Mouse (Mus musculus) forebrain, embryonic 14.5 days (tissue): ENCODE measurements at regions not wholly inside any gene's neighbourhood (a gene's known extent, or its start where the extent isn't known, plus 50 kb on each side); places are given as distances from the start of the nearest gene placed in this dataset.

ENCODE experiments used
- ATAC-seq: fragments of 200-750 bp; cut with Nextera tagmentation; 2 replicates; pipeline ENCODE4 v1.8.0; 2017; ENCODE audit warnings: mild to moderate bottlenecking, moderate library complexity
- DNase-seq: peaks from one replicate; pipeline ENCODE4 v3.0.0-alpha.2; 2015; ENCODE audit warnings: low spot score
- H3K27ac ChIP-seq: fragments of 300-500 bp; sonication (generic); 2 replicates; pipeline ENCODE4 v1.5.1; 2014; ENCODE audit warnings: low read depth, mild to moderate bottlenecking, control low read depth, low read length, moderate library complexity
- H3K27me3 ChIP-seq: fragments of 300-500 bp; sonication (generic); replicated peaks from 2 replicates; pipeline ENCODE4 v1.6.1; 2014; ENCODE audit warnings: low read length, control low read depth, mixed read lengths; ENCODE audit not compliant: control insufficient read depth, insufficient read depth
- H3K36me3 ChIP-seq: fragments of 300-500 bp; sonication (generic); 2 replicates; pipeline ENCODE4 v1.6.1; 2014; ENCODE audit warnings: low read length, control low read depth; ENCODE audit not compliant: control insufficient read depth, insufficient read depth
- H3K4me1 ChIP-seq: fragments of 300-500 bp; sonication (generic); 2 replicates; pipeline ENCODE4 v1.6.1; 2014; ENCODE audit warnings: antibody characterized with exemption, low read length, control low read depth; ENCODE audit not compliant: control insufficient read depth, insufficient read depth
- H3K4me2 ChIP-seq: fragments of 300-500 bp; sonication (generic); 2 replicates; pipeline ENCODE4 v1.6.1; 2014; ENCODE audit warnings: mild to moderate bottlenecking, control low read depth, low read length
- H3K4me3 ChIP-seq: fragments of 300-500 bp; sonication (generic); 2 replicates; pipeline ENCODE4 v1.5.1; 2014; ENCODE audit warnings: low read depth, low read length, control low read depth
- H3K9ac ChIP-seq: fragments of 300-500 bp; sonication (generic); 2 replicates; pipeline ENCODE4 v1.6.1; 2014; ENCODE audit warnings: mild to moderate bottlenecking, low read length, control low read depth, moderate library complexity
- H3K9me3 ChIP-seq: fragments of 300-500 bp; sonication (generic); replicated peaks from 2 replicates; pipeline ENCODE4 v1.6.1; 2016; ENCODE audit warnings: low read length, control low read depth, mixed read lengths; ENCODE audit not compliant: control insufficient read depth
- WGBS: fragments of 180-500 bp; shearing (Covaris S2); extraction: QIAGEN DNeasy Blood & Tissue Kit; methylation state at CpG from one replicate; pipeline ENCODE4 v1.1.7; 2014; 5-methylcytosine and 5-hydroxymethylcytosine counted together

- H3K4me1 ChIP-seq: peaks cover 12% of the 10 kb centered on the region
- peak overlapping the region; percentile 27; the same call in 1 of the 2 replicates for H3K4me2 ChIP-seq
- H3K9me3 ChIP-seq: no peaks in the 10 kb centered on the region
- no peaks in the 10 kb centered on the region for H3K36me3 ChIP-seq
- no peak; the same call in 1 of the 2 replicates for ATAC-seq
- H3K4me3 ChIP-seq: no peak overlapping the region
- no peak for DNase-seq
- peak overlapping the region; percentile 39; the same call in 1 of the 2 replicates for H3K27ac ChIP-seq
- 71% methylated on average over 8 of the region's 8 CpGs for WGBS
- H3K27me3 ChIP-seq: 0 out of 2 replicates have a peak, but pooled peaks cover 5% of the 10 kb centered on the region
- H3K9ac ChIP-seq: no peak overlapping the region
Measured at GRCm38 (mm10) chr10:117983271-117983670, 137.4 kb upstream of the Rap1b start.

DNA sequence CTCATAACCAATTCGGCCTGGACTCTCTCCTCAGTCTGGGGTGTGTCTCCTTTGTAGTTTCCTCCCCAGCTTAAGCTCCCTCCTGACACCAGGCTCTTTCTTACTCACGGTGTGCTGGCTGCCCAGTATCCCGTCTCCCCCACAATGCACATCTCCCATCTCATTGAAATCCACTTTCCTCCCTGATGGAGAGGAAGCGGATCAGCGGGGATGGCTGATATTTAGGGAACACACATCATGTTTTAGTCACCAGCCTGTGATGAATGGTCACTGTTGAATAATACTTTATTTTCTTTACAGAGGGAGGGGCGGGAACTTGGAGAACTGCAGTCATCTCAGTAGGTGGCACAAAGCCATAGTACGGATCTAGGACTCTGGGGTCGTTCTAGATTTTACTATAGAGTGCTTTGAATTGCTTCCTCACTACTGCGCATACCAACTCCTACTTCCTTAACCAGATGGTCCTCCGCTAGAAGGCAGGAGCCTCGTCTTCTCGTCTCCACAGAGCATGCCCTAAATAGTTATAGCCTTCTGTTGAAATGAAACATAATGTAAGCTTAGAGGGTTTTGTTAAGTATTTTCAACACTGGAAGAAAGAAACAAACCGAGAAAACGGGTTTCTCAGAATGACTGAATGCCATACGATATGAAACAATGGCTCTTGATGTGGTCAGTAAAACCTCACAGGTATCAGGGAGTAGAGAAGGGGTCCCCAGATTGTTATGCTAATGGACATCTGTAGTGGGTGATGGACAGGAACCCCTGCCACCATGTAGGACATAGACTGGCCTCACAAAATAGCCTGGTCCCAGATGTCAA, 139.2 kb upstream of the Rap1b start:
- no peak overlapping the region for H3K4me2 ChIP-seq

DNA sequence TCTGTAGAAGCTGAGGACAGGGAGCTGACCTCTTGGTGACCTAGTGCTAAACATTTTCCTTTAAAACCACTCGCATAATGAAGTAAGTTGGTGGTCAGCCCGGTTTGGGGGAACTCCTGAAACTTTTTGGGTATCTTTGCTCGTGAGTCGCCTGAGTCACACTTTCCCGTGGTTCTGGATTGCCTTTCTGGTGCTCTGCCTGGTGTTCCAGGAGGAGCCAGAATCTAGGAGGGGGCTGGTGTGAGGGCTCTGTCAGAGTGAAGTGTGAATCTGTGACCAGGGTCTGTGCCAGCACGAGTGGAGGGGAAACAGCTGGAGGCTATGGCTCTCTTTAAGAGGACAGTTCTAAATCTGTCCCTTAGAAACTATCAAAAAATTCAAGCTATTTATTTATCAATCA, 141.8 kb upstream of the Rap1b start:
- 80% methylated on average over 6 of the region's 6 CpGs for WGBS
- Histone ChIP-seq H3K4me3 (no peak overlapping the region), H3K4me2 (no peak overlapping the region), H3K9ac (no peak overlapping the region), H3K27ac (no peak overlapping the region), H3K27me3 (no peaks in the 10 kb centered on the region), H3K4me1 (peaks cover 8% of the 10 kb centered on the region), H3K36me3 (no peaks in the 10 kb centered on the region), H3K9me3 (no peaks in the 10 kb centered on the region)
- DNase-seq (no peak), ATAC-seq (no peak)

More for the DNA sequence above, 139.2 kb upstream of the Rap1b start:
- no peaks in the 10 kb centered on the region for H3K36me3 ChIP-seq
- no peaks in the 10 kb centered on the region for H3K9me3 ChIP-seq
- H3K27ac ChIP-seq: no peak overlapping the region
- H3K4me1 ChIP-seq: peaks cover 12% of the 10 kb centered on the region
- ATAC-seq: no peak
- no peak overlapping the region for H3K4me3 ChIP-seq
- DNase-seq: no peak
- WGBS: 78% methylated on average over 15 of the region's 15 CpGs
- 0 out of 2 replicates have a peak, but pooled peaks cover 5% of the 10 kb centered on the region for H3K27me3 ChIP-seq
- H3K9ac ChIP-seq: no peak overlapping the region

DNA sequence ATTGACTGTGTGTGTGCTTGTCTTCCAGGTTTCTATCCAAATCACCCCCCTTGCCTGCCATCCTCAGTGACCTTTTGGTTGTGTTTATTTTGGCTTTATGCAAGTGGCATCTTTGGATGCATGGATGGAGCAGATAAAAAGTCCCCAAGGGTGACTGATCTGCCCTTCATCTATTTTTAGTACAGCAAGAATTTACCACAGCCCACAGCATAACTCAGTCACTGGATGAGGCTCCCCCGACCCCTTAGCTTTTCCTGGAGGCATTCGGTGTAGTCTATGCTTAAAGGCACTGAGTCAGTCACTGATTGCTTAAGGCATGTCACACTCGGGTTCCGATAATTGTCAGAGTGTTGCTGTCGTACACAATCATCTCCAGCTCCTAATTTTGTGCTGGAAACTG, 142.2 kb upstream of the Rap1b start:
- Histone ChIP-seq H3K9ac (no peak overlapping the region), H3K4me3 (no peak overlapping the region), H3K27me3 (no peaks in the 10 kb centered on the region), H3K36me3 (no peaks in the 10 kb centered on the region), H3K4me1 (peaks cover 3% of the 10 kb centered on the region; the same call in 1 of the 2 replicates), H3K27ac (no peak overlapping the region), H3K4me2 (no peak overlapping the region), H3K9me3 (no peaks in the 10 kb centered on the region)
- 91% methylated on average over 5 of the region's 5 CpGs for WGBS
- ATAC-seq: no peak
- no peak for DNase-seq

- Histone ChIP-seq H3K9ac (no peak overlapping the region), H3K4me2 (no peak overlapping the region), H3K27ac (no peak overlapping the region), H3K4me3 (no peak overlapping the region), H3K27me3 (no peaks in the 10 kb centered on the region), H3K9me3 (no peaks in the 10 kb centered on the region), H3K4me1 (no peaks in the 10 kb centered on the region; the same call in 1 of the 2 replicates), H3K36me3 (no peaks in the 10 kb centered on the region)
- 74% methylated on average over 1 of the region's 1 CpGs for WGBS
- ATAC-seq (no peak), DNase-seq (no peak)
Measured at GRCm38 (mm10) chr10:117991176-117991575, 145.3 kb upstream of the Rap1b start.

- no peak overlapping the region for H3K4me3 ChIP-seq
- H3K36me3 ChIP-seq: no peaks in the 10 kb centered on the region
- H3K9ac ChIP-seq: no peak overlapping the region
- H3K9me3 ChIP-seq: no peaks in the 10 kb centered on the region
- WGBS: 77% methylated on average over 9 of the region's 9 CpGs
- H3K27me3 ChIP-seq: no peaks in the 10 kb centered on the region
- H3K4me2 ChIP-seq: no peak overlapping the region
- H3K27ac ChIP-seq: no peak overlapping the region
- H3K4me1 ChIP-seq: no peaks in the 10 kb centered on the region; the same call in 1 of the 2 replicates
- DNase-seq: no peak
- no peak for ATAC-seq
Measured at GRCm38 (mm10) chr10:117992317-117992716, 146.5 kb upstream of the Rap1b start.

GRCm38 (mm10) chr10:117993809-117994208, 147.8 kb upstream of the Mdm1 start:
- H3K9ac ChIP-seq: no peak overlapping the region
- H3K9me3 ChIP-seq: no peaks in the 10 kb centered on the region
- H3K27ac ChIP-seq: no peak overlapping the region
- no peaks in the 10 kb centered on the region for H3K27me3 ChIP-seq
- H3K4me3 ChIP-seq: no peak overlapping the region
- H3K4me1 ChIP-seq: no peaks in the 10 kb centered on the region; the same call in 1 of the 2 replicates
- ATAC-seq (no peak), DNase-seq (no peak)
- 90% methylated on average over 3 of the region's 3 CpGs for WGBS
- H3K36me3 ChIP-seq: no peaks in the 10 kb centered on the region
- H3K4me2 ChIP-seq: no peak overlapping the region

GRCm38 (mm10) chr10:117994768-117995167, 146.8 kb upstream of the Mdm1 start:
- no peak overlapping the region for H3K9ac ChIP-seq
- H3K4me1 ChIP-seq: no peaks in the 10 kb centered on the region; the same call in 1 of the 2 replicates
- ATAC-seq (no peak; the same call in 1 of the 2 replicates), DNase-seq (peak; percentile 39)
- no peaks in the 10 kb centered on the region for H3K27me3 ChIP-seq
- no peak overlapping the region for H3K4me3 ChIP-seq
- H3K9me3 ChIP-seq: no peaks in the 10 kb centered on the region
- WGBS: 7% methylated on average over 9 of the region's 9 CpGs
- no peak overlapping the region for H3K4me2 ChIP-seq
- no peak overlapping the region for H3K27ac ChIP-seq
- no peaks in the 10 kb centered on the region for H3K36me3 ChIP-seq

DNA sequence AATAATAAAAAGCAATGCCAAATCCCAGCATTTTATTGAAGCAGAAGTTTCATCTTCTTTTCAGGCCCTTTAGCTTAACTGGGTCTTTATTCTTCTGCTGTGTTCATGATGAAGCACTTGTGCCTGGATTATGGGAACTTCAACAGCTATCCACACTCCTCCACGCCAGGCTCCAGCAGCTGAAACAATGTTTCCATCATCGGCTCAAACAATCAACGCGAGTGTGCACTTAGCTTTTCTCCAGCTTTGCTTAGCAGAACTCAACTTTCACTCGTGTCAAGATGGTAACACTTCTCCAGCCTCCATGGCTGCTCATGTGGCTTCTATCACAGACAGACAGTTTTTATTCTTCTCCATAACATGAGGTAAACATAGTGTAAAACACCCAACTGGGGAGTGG, 143.8 kb upstream of the Mdm1 start:
- Histone ChIP-seq H3K9ac (no peak overlapping the region), H3K9me3 (no peaks in the 10 kb centered on the region), H3K27me3 (no peaks in the 10 kb centered on the region), H3K36me3 (no peaks in the 10 kb centered on the region), H3K4me3 (no peak overlapping the region), H3K27ac (no peak overlapping the region), H3K4me2 (no peak overlapping the region), H3K4me1 (no peaks in the 10 kb centered on the region; the same call in 1 of the 2 replicates)
- ATAC-seq (no peak), DNase-seq (no peak)
- WGBS: 83% methylated on average over 5 of the region's 5 CpGs
